Mouse (Mus musculus) C2C12 (cell line): ENCODE data around the gene Nsf. TPM values are rescaled to one million over a fixed set of nuclear protein-coding genes. Genes with fewer than 3 reads are reported as not detected.

Experiments
- H3K27me3 ChIP-seq: one replicate; pipeline ENCODE4 v1.6.1; 2011; ENCODE audit not compliant: control insufficient read depth, insufficient read depth, insufficient read length
- H3K36me3 ChIP-seq: one replicate; pipeline ENCODE4 v1.6.1; 2011; ENCODE audit not compliant: control insufficient read depth, insufficient read depth
- H3K4me3 ChIP-seq: one replicate; pipeline ENCODE4 v1.5.1; 2011; ENCODE audit warnings: mild to moderate bottlenecking, control low read depth; ENCODE audit not compliant: poor library complexity, insufficient read depth, severe bottlenecking
- H3K79me2 ChIP-seq: one replicate; pipeline ENCODE4 v1.6.1; 2011; ENCODE audit not compliant: control insufficient read depth, insufficient read depth
- H3K79me3 ChIP-seq: one replicate; pipeline ENCODE4 v1.6.1; 2011; ENCODE audit warnings: low read depth, control low read depth
- H3ac ChIP-seq: one replicate; pipeline ENCODE3; 2011; ENCODE audit warnings: low read depth; ENCODE audit not compliant: control insufficient read depth, insufficient read length
- CEBPB ChIP-seq: IDR thresholded peaks from one replicate; pipeline ENCODE4 v1.6.1; 2011; ENCODE audit warnings: low read depth, mild to moderate bottlenecking, control low read depth, moderate library complexity
- CTCF ChIP-seq: IDR thresholded peaks from one replicate; pipeline ENCODE4 v1.5.1; 2011; ENCODE audit not compliant: control insufficient read depth, insufficient read depth, insufficient read length
- FOSL1 ChIP-seq: IDR thresholded peaks from one replicate; pipeline ENCODE4 v1.8.0; 2011; ENCODE audit warnings: mild to moderate bottlenecking, low read length; ENCODE audit not compliant: poor library complexity, insufficient read depth, severe bottlenecking
- MAX ChIP-seq: IDR thresholded peaks from one replicate; pipeline ENCODE4 v1.6.1; 2011; ENCODE audit warnings: mild to moderate bottlenecking, control low read depth
- MYOD1 ChIP-seq: IDR thresholded peaks from one replicate; pipeline ENCODE4 v1.6.1; 2011; ENCODE audit warnings: low read depth; ENCODE audit not compliant: control insufficient read depth, insufficient read length
- MYOG ChIP-seq: IDR thresholded peaks from one replicate; pipeline ENCODE4 v1.6.1; 2011; ENCODE audit not compliant: control insufficient read depth, insufficient read length; ENCODE audit errors: extremely low read depth
- USF1 ChIP-seq: IDR thresholded peaks from one replicate; pipeline ENCODE4 v1.6.1; 2011; ENCODE audit warnings: low read depth, mild to moderate bottlenecking, control low read depth, moderate library complexity
- polyA plus RNA-seq: library from polyadenylated mRNA; unstranded; fragments of >200 nt; fragmentation: generic; extraction: Trizol; gene quantifications from one replicate; pipeline ENCODE4 v1.2.1, GENCODE M21; 2012; ENCODE audit warnings: missing spikeins

Gene Nsf
- polyA plus RNA-seq, 1 experiment, result 25.1 TPM

DNA sequence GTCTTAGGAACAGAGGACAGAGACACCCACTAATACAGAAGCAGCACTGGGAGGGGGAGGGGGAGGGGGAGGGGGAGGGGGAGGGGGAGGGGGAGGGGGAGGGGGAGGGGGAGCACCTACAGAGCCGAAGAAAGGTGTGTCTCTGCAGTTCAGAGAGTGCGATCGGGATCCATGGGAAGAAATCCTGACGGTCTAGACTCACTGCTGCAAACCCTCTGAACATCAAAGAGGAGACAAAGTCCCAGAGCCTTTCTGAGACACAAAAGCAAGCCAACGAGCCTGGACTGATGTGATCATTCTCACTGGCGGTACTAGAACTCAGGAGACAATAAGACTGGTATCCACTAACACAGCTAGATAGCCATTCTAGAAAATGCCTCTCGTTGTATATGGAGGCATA lies 88.5 kb downstream of the Nsf start:
- Histone ChIP-seq H3ac (no peak overlapping the region), H3K79me3 (no peaks in the 10 kb centered on the region), H3K27me3 (no peaks in the 10 kb centered on the region), H3K36me3 (peaks cover 18% of the 10 kb centered on the region), H3K79me2 (no peaks in the 10 kb centered on the region), H3K4me3 (no peak overlapping the region)
- TF ChIP-seq CTCF, result no peak
- no peak for TF ChIP-seq CEBPB
- no peak for TF ChIP-seq USF1
- no peak for TF ChIP-seq FOSL1
- no peak for TF ChIP-seq MYOG
- no peak for TF ChIP-seq MYOD1
- no peak for TF ChIP-seq MAX

DNA sequence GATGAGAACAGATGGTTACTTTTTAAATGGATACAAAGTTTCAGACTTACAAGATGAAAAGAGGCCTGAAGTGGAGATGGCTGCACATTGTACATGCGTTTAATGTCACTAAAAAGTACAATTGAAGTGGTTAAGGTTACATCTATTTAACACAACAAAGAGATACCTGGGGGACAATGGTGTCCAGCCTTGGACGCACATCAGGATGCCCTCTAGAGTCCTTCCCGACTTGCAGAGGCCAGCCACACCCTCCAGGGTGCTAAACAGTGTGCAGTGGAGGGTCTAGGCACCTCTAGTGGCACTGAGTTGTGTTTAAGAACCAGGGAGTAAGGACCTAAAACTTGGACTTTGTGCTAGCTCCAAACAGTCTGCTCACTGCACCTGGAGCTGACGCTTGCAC lies 89.4 kb downstream of the Nsf start:
- no peaks in the 10 kb centered on the region for H3K79me3 ChIP-seq
- H3K27me3 ChIP-seq, result no peaks in the 10 kb centered on the region
- no peaks in the 10 kb centered on the region for H3K79me2 ChIP-seq
- no peak overlapping the region for H3ac ChIP-seq
- H3K36me3 ChIP-seq, result peaks cover 18% of the 10 kb centered on the region
- no peak overlapping the region for H3K4me3 ChIP-seq
- TF ChIP-seq FOSL1 (no peak), CEBPB (no peak)

DNA sequence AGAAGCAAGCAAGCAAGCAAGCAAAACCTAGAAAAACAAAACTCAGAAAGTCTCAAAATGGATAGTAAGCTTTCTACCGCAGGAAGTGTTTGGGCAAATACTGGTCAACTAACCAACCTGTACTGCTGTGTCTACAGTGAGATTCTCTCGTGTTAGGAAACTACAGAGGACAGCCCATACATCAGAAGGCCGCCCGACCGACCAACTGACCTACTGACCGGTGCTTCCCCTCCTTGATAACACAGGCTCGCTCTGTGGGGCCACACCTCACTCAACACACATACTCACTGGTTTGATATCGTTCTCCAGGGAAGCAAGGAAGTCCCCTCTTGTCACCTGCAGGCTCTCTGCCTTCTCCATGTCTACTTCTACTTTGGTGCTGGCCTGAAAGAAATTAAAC lies 90.9 kb downstream of the Nsf start:
- H3ac ChIP-seq, result no peak overlapping the region
- TF ChIP-seq MYOD1 (no peak), CTCF (no peak), CEBPB (no peak), MAX (no peak), MYOG (no peak), FOSL1 (no peak), USF1 (no peak)
- no peak overlapping the region for H3K4me3 ChIP-seq
- H3K79me2 ChIP-seq, result no peaks in the 10 kb centered on the region
- no peaks in the 10 kb centered on the region for H3K27me3 ChIP-seq
- H3K79me3 ChIP-seq, result no peaks in the 10 kb centered on the region
- H3K36me3 ChIP-seq, result peaks cover 25% of the 10 kb centered on the region

DNA sequence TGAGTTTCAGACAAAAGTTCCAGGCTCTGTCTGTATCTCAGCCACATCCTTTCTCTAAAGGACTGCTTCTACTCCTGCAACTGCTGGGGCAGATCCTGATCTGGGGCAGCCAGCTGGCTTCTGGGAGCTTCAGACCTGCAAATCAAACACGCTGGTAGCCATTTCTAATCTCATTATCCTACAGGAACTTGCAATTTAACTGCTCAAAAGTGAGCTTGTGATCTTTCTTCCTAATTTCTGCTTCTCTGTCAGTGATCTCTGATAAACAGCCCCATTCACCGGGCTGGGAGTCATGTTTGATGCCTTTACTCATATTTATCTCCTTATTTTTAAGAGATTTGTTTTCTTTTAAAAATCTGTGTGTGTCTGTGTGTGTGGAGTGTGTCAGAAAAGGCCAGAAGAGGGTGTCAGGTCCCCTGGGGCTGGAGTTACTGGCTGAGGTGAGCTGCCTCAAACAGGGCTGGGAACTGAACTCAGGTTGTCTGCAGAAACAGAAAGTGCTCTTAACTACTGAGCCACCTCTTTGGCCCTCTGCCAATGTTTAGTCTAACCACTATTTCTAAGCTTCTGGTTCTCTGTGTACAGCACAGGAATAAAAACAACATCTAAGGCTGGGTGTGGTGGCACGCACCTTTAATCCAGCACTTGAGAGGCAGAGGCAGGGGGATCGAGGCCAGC lies 93.8 kb downstream of the Nsf start:
- Histone ChIP-seq H3K4me3 (no peak overlapping the region), H3K36me3 (peaks cover 28% of the 10 kb centered on the region), H3ac (no peak overlapping the region), H3K79me2 (no peaks in the 10 kb centered on the region), H3K79me3 (no peaks in the 10 kb centered on the region), H3K27me3 (no peaks in the 10 kb centered on the region)
- no peak for TF ChIP-seq USF1
- no peak for TF ChIP-seq MYOD1
- TF ChIP-seq MYOG, result no peak
- no peak for TF ChIP-seq CEBPB
- no peak for TF ChIP-seq FOSL1
- no peak for TF ChIP-seq CTCF

DNA sequence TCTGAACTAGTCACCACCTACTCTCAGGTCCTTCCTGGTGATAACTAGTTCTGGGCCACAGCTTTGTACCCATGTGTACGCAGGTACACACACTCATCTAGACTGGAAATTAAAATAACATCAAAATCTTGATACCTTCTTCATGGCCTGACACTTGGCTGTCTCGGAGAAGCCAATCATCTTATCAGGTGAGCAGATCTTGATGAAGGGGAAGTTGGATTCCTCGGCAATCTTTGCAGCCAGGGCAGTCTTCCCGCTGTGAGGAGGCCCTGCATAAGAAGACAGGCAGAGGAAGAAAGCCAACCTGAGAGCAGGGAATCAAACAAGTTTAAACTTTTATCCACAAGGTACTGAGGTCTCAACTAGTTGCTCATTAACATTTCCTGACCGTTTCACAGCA lies 95.1 kb downstream of the Nsf start:
- Histone ChIP-seq H3K36me3 (peaks cover 27% of the 10 kb centered on the region), H3K79me3 (no peaks in the 10 kb centered on the region), H3K4me3 (no peak overlapping the region), H3K79me2 (no peaks in the 10 kb centered on the region), H3K27me3 (no peaks in the 10 kb centered on the region), H3ac (no peak overlapping the region)
- TF ChIP-seq MAX (no peak), USF1 (no peak), MYOD1 (no peak), CEBPB (no peak), FOSL1 (no peak), MYOG (no peak), CTCF (no peak)

DNA sequence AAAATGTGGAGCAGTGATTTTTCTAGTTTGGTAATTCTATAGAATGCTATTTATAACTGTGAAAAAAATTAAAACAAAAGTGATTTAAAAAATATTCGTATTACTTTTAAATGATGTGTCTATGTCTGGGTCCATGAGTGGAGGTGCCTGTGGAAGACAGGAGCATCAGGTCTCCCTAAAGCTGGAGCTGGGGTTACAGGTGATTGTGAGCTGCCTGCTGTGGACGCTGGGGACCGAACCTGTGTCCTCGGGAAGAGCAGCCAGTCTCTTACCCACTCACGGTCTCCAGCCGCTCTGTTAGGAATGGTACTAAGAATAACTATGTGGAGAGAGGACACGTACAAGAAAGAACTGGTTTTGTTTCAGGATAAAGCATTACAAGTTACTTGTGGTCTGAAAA lies 97.2 kb downstream of the Nsf start:
- H3K4me3 ChIP-seq, result no peak overlapping the region
- no peaks in the 10 kb centered on the region for H3K79me2 ChIP-seq
- no peaks in the 10 kb centered on the region for H3K27me3 ChIP-seq
- no peak for TF ChIP-seq USF1
- no peak for TF ChIP-seq MAX
- no peak for TF ChIP-seq CEBPB
- TF ChIP-seq CTCF, result no peak
- no peak for TF ChIP-seq FOSL1
- TF ChIP-seq MYOD1, result no peak
- no peak for TF ChIP-seq MYOG
- H3ac ChIP-seq, result no peak overlapping the region
- H3K36me3 ChIP-seq, result peaks cover 24% of the 10 kb centered on the region
- no peaks in the 10 kb centered on the region for H3K79me3 ChIP-seq
